Mouse (Mus musculus) ES-E14 (cell line): ENCODE results near the gene Aldh5a1.

ENCODE experiments used
- CHD2 ChIP-seq: IDR thresholded peaks from 2 replicates; pipeline ENCODE4 v1.6.1; 2014; ENCODE audit warnings: mild to moderate bottlenecking, low read depth, low read length, inconsistent platforms
- HCFC1 ChIP-seq: IDR thresholded peaks from 2 replicates; pipeline ENCODE4 v1.6.1; 2012; ENCODE audit warnings: low read length, inconsistent platforms, borderline replicate concordance; ENCODE audit not compliant: insufficient read depth
- MAFK ChIP-seq: IDR thresholded peaks from 2 replicates; pipeline ENCODE4 v1.6.1; 2014; ENCODE audit warnings: mild to moderate bottlenecking, low read depth, low read length, inconsistent platforms; ENCODE audit not compliant: insufficient read depth
- ZC3H11A ChIP-seq: IDR thresholded peaks from 2 replicates; pipeline ENCODE4 v1.6.1; 2012; ENCODE audit warnings: low read depth, mild to moderate bottlenecking, inconsistent platforms, low read length, borderline replicate concordance
- ZNF384 ChIP-seq: IDR thresholded peaks from 2 replicates; pipeline ENCODE4 v1.6.1; 2012; ENCODE audit warnings: low read depth, low read length, inconsistent platforms

GRCm38 (mm10) chr13:24962119-24962518 is 24.7 kb upstream of the Aldh5a1 start:
- no peak for TF ChIP-seq ZC3H11A
- TF ChIP-seq ZNF384 = no peak
- no peak for TF ChIP-seq MAFK
- TF ChIP-seq HCFC1 = no peak
- TF ChIP-seq CHD2 = no peak
